Mouse (Mus musculus) adrenal gland, postnatal 36 days (tissue): ENCODE measurements around the gene Bbs5. TPM values are rescaled to one million over a fixed set of nuclear protein-coding genes. Genes with fewer than 3 reads are reported as not detected.
"Not testable (repeated sequence)": the region's sequence is repeated elsewhere in the genome, so short reads cannot be mapped to it uniquely, and the experiment has no call there.

Experiments used
- DNase-seq, 2 experiments: peaks; one replicate each; pipeline ENCODE4 v3.0.0; 2021; ENCODE audit warnings: mixed read lengths in 1 of 2
- total RNA-seq, 2 experiments: library from RNA; stranded (reverse); gene quantifications; 2 replicates each; pipeline ENCODE4 v1.2.3; 2021

Gene Bbs5
- total RNA-seq, 2 experiments from 2014 or later, result 8.7 to 10.0 TPM

GRCm38 (mm10) chr2:69668414-69668813, 21.4 kb downstream of the Bbs5 start:
- DNase-seq, result no peak

- DNase-seq, result no peak
These were observed 22.9 kb downstream of the Bbs5 start, which contains the start of gene Klhl41 for GRCm38 (mm10) chr2:69669853-69670252. TSS of gene Klhl41 (plus strand) at chr2:69670120.

GRCm38 (mm10) chr2:69673723-69674122, 26.8 kb downstream of the Bbs5 start:
- DNase-seq, result no peak

- DNase-seq, result no peak
These were observed 28.3 kb downstream of the Bbs5 start for GRCm38 (mm10) chr2:69675266-69675665.

GRCm38 (mm10) chr2:69676713-69677112, 29.7 kb downstream of the Bbs5 start:
- DNase-seq, result no peak

GRCm38 (mm10) chr2:69677215-69677614, 30.2 kb downstream of the Bbs5 start:
- DNase-seq, result not testable (repeated sequence)

- DNase-seq, result peak in 1 of 2 experiments; percentile 13
These were observed 33.0 kb downstream of the Bbs5 start for GRCm38 (mm10) chr2:69679990-69680389.

- no peak for DNase-seq
These were observed 35.0 kb downstream of the Bbs5 start for GRCm38 (mm10) chr2:69681931-69682330.

- DNase-seq, result no peak
These were observed 36.2 kb downstream of the Bbs5 start for GRCm38 (mm10) chr2:69683036-69683805.

GRCm38 (mm10) chr2:69684488-69684887, 37.5 kb downstream of the Bbs5 start:
- DNase-seq, result no peak

GRCm38 (mm10) chr2:69690214-69690613, 43.2 kb downstream of the Bbs5 start:
- no peak for DNase-seq

GRCm38 (mm10) chr2:69690843-69691242, 43.9 kb downstream of the Bbs5 start:
- DNase-seq, result no peak

GRCm38 (mm10) chr2:69693501-69693900, 46.5 kb downstream of the Bbs5 start:
- no peak for DNase-seq

- DNase-seq, result no peak
These were observed 53.5 kb downstream of the Bbs5 start for GRCm38 (mm10) chr2:69700446-69700845.

GRCm38 (mm10) chr2:69712171-69712570, 65.2 kb downstream of the Bbs5 start:
- peak; percentile 47 to 50 for DNase-seq

- DNase-seq, result peak; percentile 90 to 91
These were observed 66.1 kb downstream of the Bbs5 start, which contains the start of gene Fastkd1 for GRCm38 (mm10) chr2:69712981-69713625. TSS of gene Fastkd1 (minus strand) at chr2:69713516.

- no peak for DNase-seq
These were observed 66.6 kb downstream of the Bbs5 start for GRCm38 (mm10) chr2:69713626-69714014.

- DNase-seq, result peak; percentile 20 to 40
These were observed 67.2 kb downstream of the Bbs5 start for GRCm38 (mm10) chr2:69714126-69714525.

- no peak for DNase-seq
These were observed 69.5 kb downstream of the Bbs5 start for GRCm38 (mm10) chr2:69716483-69716882.
